Mouse (Mus musculus) myocyte (in vitro differentiated cells): ENCODE measurements around the gene Pnpla1. TPM values are rescaled to one million over a fixed set of nuclear protein-coding genes. Genes with fewer than 3 reads are reported as not detected.

Experiments used
- H3K27me3 ChIP-seq: one replicate; pipeline ENCODE4 v1.6.1; 2011; ENCODE audit not compliant: control insufficient read depth, insufficient read depth, insufficient read length
- H3K36me3 ChIP-seq: one replicate; pipeline ENCODE4 v1.6.1; 2011; ENCODE audit not compliant: control insufficient read depth, insufficient read depth
- H3K4me2 ChIP-seq: one replicate; pipeline ENCODE4 v1.6.1; 2011; ENCODE audit warnings: low read depth, control low read depth
- H3K4me3 ChIP-seq: one replicate; pipeline ENCODE4 v1.5.1; 2011; ENCODE audit warnings: mild to moderate bottlenecking, control low read depth, moderate library complexity
- H3K79me2 ChIP-seq: one replicate; pipeline ENCODE4 v1.6.1; 2011; ENCODE audit not compliant: control insufficient read depth, insufficient read depth
- H3ac ChIP-seq: one replicate; pipeline ENCODE4 v1.6.1; 2011; ENCODE audit not compliant: control insufficient read depth, insufficient read length
- CEBPB ChIP-seq: IDR thresholded peaks from 2 replicates; pipeline ENCODE4 v1.6.1; 2011; ENCODE audit warnings: mild to moderate bottlenecking, moderate library complexity; ENCODE audit not compliant: poor library complexity, insufficient read depth, severe bottlenecking
- E2F4 ChIP-seq: IDR thresholded peaks from one replicate; pipeline ENCODE4 v1.6.1; 2011; ENCODE audit warnings: mild to moderate bottlenecking, control low read depth, moderate library complexity; ENCODE audit not compliant: insufficient read depth
- MAX ChIP-seq: IDR thresholded peaks from one replicate; pipeline ENCODE4 v1.6.1; 2011; ENCODE audit warnings: low read depth, mild to moderate bottlenecking, control low read depth
- MYOD1 ChIP-seq, 3 experiments: IDR thresholded peaks; one replicate each; pipeline ENCODE4 v1.6.1; 2011; ENCODE audit warnings: control low read depth in 2 of 3, low read depth in 2 of 3, mild to moderate bottlenecking in 2 of 3, moderate library complexity in 1 of 3; ENCODE audit not compliant: insufficient read length in 2 of 3, control insufficient read depth in 1 of 3
- MYOG ChIP-seq, 3 experiments: IDR thresholded peaks; one replicate each; pipeline ENCODE4 v1.6.1; 2011; ENCODE audit warnings: control low read depth in 2 of 3, low read depth in 2 of 3, mild to moderate bottlenecking in 2 of 3; ENCODE audit not compliant: insufficient read length in 2 of 3, control insufficient read depth in 1 of 3, insufficient read depth in 1 of 3
- POLR2A ChIP-seq: IDR thresholded peaks from one replicate; pipeline ENCODE4 v1.6.1; 2011; ENCODE audit warnings: low read depth, mild to moderate bottlenecking, control low read depth, moderate library complexity; ENCODE audit not compliant: insufficient read length
- POLR2AphosphoS2 ChIP-seq: IDR thresholded peaks from one replicate; pipeline ENCODE4 v1.6.1; 2011; ENCODE audit warnings: low read depth, control low read depth; ENCODE audit not compliant: insufficient read length
- REST ChIP-seq: IDR thresholded peaks from one replicate; pipeline ENCODE4 v1.6.1; 2011; ENCODE audit warnings: mild to moderate bottlenecking, control low read depth, moderate library complexity; ENCODE audit not compliant: insufficient read depth, insufficient read length
- SRF ChIP-seq: IDR thresholded peaks from one replicate; pipeline ENCODE4 v1.6.1; 2011; ENCODE audit warnings: low read depth; ENCODE audit not compliant: control insufficient read depth, insufficient read length
- TCF12 ChIP-seq: IDR thresholded peaks from one replicate; pipeline ENCODE4 v1.6.1; 2011; ENCODE audit warnings: mild to moderate bottlenecking, control low read depth; ENCODE audit not compliant: poor library complexity, insufficient read depth, severe bottlenecking
- TCF3 ChIP-seq: IDR thresholded peaks from one replicate; pipeline ENCODE4 v1.6.1; 2011; ENCODE audit warnings: low read depth, control low read depth; ENCODE audit not compliant: insufficient read length
- USF1 ChIP-seq: IDR thresholded peaks from one replicate; pipeline ENCODE4 v1.6.1; 2011; ENCODE audit warnings: low read depth, mild to moderate bottlenecking, control low read depth, moderate library complexity
- polyA plus RNA-seq: library from polyadenylated mRNA; unstranded; fragments of >200 nt; fragmentation: generic; extraction: Trizol; gene quantifications from one replicate; pipeline ENCODE4 v1.2.1, GENCODE M21; 2012; ENCODE audit warnings: missing spikeins

The Pnpla1 gene
- polyA plus RNA-seq, 1 experiment, result not detected

GRCm38 (mm10) chr17:28855166-28855885 lies 2.9 kb upstream of the Pnpla1 start:
- TF ChIP-seq CEBPB (no peak), SRF (no peak), POLR2AphosphoS2 (no peak), USF1 (no peak), E2F4 (no peak), MAX (no peak), MYOG (IDR thresholded peaks at IDR 0.05; ENCODE audit: control insufficient read depth in 1 of 3, insufficient read depth in 1 of 3, insufficient read length in 2 of 3, low read depth in 2 of 3) (no peak), TCF3 (no peak), TCF12 (no peak), MYOD1 (IDR thresholded peaks at IDR 0.05; ENCODE audit: control insufficient read depth in 1 of 3, insufficient read length in 2 of 3, low read depth in 2 of 3) (no peak), REST (no peak), POLR2A (no peak)
- Histone ChIP-seq H3K4me3 (no peak overlapping the region), H3K27me3 (peaks cover 6% of the 10 kb centered on the region), H3K4me2 (no peak overlapping the region), H3K36me3 (no peaks in the 10 kb centered on the region), H3ac (no peak overlapping the region), H3K79me2 (no peaks in the 10 kb centered on the region)

GRCm38 (mm10) chr17:28856030-28856429 lies 2.2 kb upstream of the Pnpla1 start:
- H3K4me3 ChIP-seq, result no peak overlapping the region
- no peak overlapping the region for H3ac ChIP-seq
- H3K4me2 ChIP-seq, result no peak overlapping the region
- H3K27me3 ChIP-seq, result peaks cover 6% of the 10 kb centered on the region
- H3K79me2 ChIP-seq, result no peaks in the 10 kb centered on the region
- H3K36me3 ChIP-seq, result no peaks in the 10 kb centered on the region
- TF ChIP-seq MYOG (IDR thresholded peaks at IDR 0.05; ENCODE audit: control insufficient read depth in 1 of 3, insufficient read depth in 1 of 3, insufficient read length in 2 of 3, low read depth in 2 of 3) (no peak), E2F4 (no peak), USF1 (no peak), MYOD1 (IDR thresholded peaks at IDR 0.05; ENCODE audit: control insufficient read depth in 1 of 3, insufficient read length in 2 of 3, low read depth in 2 of 3) (no peak)

GRCm38 (mm10) chr17:28863926-28864325 lies 5.7 kb downstream of the Pnpla1 start:
- Histone ChIP-seq H3K36me3 (no peaks in the 10 kb centered on the region), H3K79me2 (no peaks in the 10 kb centered on the region), H3K4me3 (no peak overlapping the region), H3K27me3 (peaks cover 24% of the 10 kb centered on the region), H3K4me2 (no peak overlapping the region), H3ac (no peak overlapping the region)
- TF ChIP-seq MYOD1 (IDR thresholded peaks at IDR 0.05; ENCODE audit: control insufficient read depth in 1 of 3, insufficient read length in 2 of 3, low read depth in 2 of 3) (no peak), MAX (no peak), MYOG (IDR thresholded peaks at IDR 0.05; ENCODE audit: control insufficient read depth in 1 of 3, insufficient read depth in 1 of 3, insufficient read length in 2 of 3, low read depth in 2 of 3) (no peak), TCF12 (no peak), POLR2A (no peak), REST (no peak), E2F4 (no peak), TCF3 (no peak), POLR2AphosphoS2 (no peak), CEBPB (no peak), USF1 (no peak), SRF (no peak)

- H3K4me3 ChIP-seq, result no peak overlapping the region
- no peak for TF ChIP-seq MYOG (IDR thresholded peaks at IDR 0.05; ENCODE audit: control insufficient read depth in 1 of 3, insufficient read depth in 1 of 3, insufficient read length in 2 of 3, low read depth in 2 of 3)
- TF ChIP-seq MYOD1 (IDR thresholded peaks at IDR 0.05; ENCODE audit: control insufficient read depth in 1 of 3, insufficient read length in 2 of 3, low read depth in 2 of 3), result no peak
- no peak for TF ChIP-seq CEBPB
- TF ChIP-seq REST, result no peak
- no peak for TF ChIP-seq SRF
- no peak for TF ChIP-seq MAX
- no peak for TF ChIP-seq TCF3
- TF ChIP-seq TCF12, result no peak
- no peak for TF ChIP-seq E2F4
- no peak for TF ChIP-seq POLR2A
- no peak for TF ChIP-seq USF1
- no peak for TF ChIP-seq POLR2AphosphoS2
Observed at GRCm38 (mm10) chr17:28864464-28864863, 6.3 kb downstream of the Pnpla1 start.

More at GRCm38 (mm10) chr17:28864464-28864863, 6.3 kb downstream of the Pnpla1 start:
- H3ac ChIP-seq, result no peak overlapping the region
- peaks cover 24% of the 10 kb centered on the region for H3K27me3 ChIP-seq
- no peaks in the 10 kb centered on the region for H3K79me2 ChIP-seq
- H3K4me2 ChIP-seq, result no peak overlapping the region
- no peaks in the 10 kb centered on the region for H3K36me3 ChIP-seq
